Mouse (Mus musculus) forebrain, embryonic 16.5 days (tissue): ENCODE data around the gene Smim24. TPM values are rescaled to one million over a fixed set of nuclear protein-coding genes. Genes with fewer than 3 reads are reported as not detected.

Source experiments
- ATAC-seq: fragments of 200-750 bp; cut with Nextera tagmentation; 2 replicates; pipeline ENCODE4 v1.8.0; 2017; ENCODE audit warnings: mild to moderate bottlenecking, moderate library complexity
- H3K27ac ChIP-seq: fragments of 300-500 bp; sonication (generic); 2 replicates; pipeline ENCODE4 v1.5.1; 2014; ENCODE audit warnings: low read length, control low read depth
- H3K27me3 ChIP-seq: fragments of 300-500 bp; sonication (generic); replicated peaks from 2 replicates; pipeline ENCODE4 v1.6.1; 2014; ENCODE audit warnings: low read length; ENCODE audit not compliant: control insufficient read depth, insufficient read depth
- H3K36me3 ChIP-seq: fragments of 300-500 bp; sonication (generic); 2 replicates; pipeline ENCODE4 v1.6.1; 2014; ENCODE audit not compliant: control insufficient read depth, insufficient read depth
- H3K4me1 ChIP-seq: fragments of 300-500 bp; sonication (generic); replicated peaks from 2 replicates; pipeline ENCODE4 v1.6.1; 2014; ENCODE audit warnings: low read length; ENCODE audit not compliant: control insufficient read depth, insufficient read depth
- H3K4me2 ChIP-seq: fragments of 300-500 bp; sonication (generic); 2 replicates; pipeline ENCODE4 v1.6.1; 2014; ENCODE audit warnings: mild to moderate bottlenecking, low read length, control low read depth
- H3K4me3 ChIP-seq: fragments of 300-500 bp; sonication (generic); replicated peaks from 2 replicates; pipeline ENCODE4 v1.5.1; 2014; ENCODE audit warnings: mild to moderate bottlenecking, low read length, control low read depth
- H3K9ac ChIP-seq: fragments of 300-500 bp; sonication (generic); replicated peaks from 2 replicates; pipeline ENCODE4 v1.6.1; 2014; ENCODE audit warnings: low read depth, low read length, control low read depth
- H3K9me3 ChIP-seq: fragments of 300-500 bp; sonication (generic); 2 replicates; pipeline ENCODE4 v1.6.1; 2016; ENCODE audit warnings: low read length; ENCODE audit not compliant: control insufficient read depth
- WGBS: fragments of 180-500 bp; shearing (Covaris S2); extraction: QIAGEN DNeasy Blood & Tissue Kit; methylation state at CpG from one replicate; pipeline ENCODE4 v1.1.7; 2014; 5-methylcytosine and 5-hydroxymethylcytosine counted together
- polyA plus RNA-seq: library from polyadenylated mRNA; unstranded; fragments of >200 nt; fragmentation: Nextera tagmentation; extraction: Ambion mirVana; gene quantifications from 2 replicates; pipeline ENCODE4 v1.2.1, GENCODE M21; 2015

Smim24 gene
- polyA plus RNA-seq, 1 experiment from 2014 or later = 1.2 TPM

GRCm38 (mm10) chr10:81416581-81417226 is 23.9 kb downstream of the Smim24 start:
- H3K9me3 ChIP-seq = no peaks in the 10 kb centered on the region
- H3K9ac ChIP-seq = peak overlapping the region; percentile 49
- ATAC-seq = peak; percentile 86
- H3K4me1 ChIP-seq = peaks cover 56% of the 10 kb centered on the region
- H3K4me3 ChIP-seq = peak overlapping the region; percentile 35
- peak overlapping the region; percentile 50 for H3K4me2 ChIP-seq
- peak overlapping the region; percentile 85 for H3K27ac ChIP-seq
- WGBS = under 1% methylated on average over 23 of the region's 26 CpGs
- no peaks in the 10 kb centered on the region for H3K36me3 ChIP-seq
- H3K27me3 ChIP-seq = no peaks in the 10 kb centered on the region

DNA sequence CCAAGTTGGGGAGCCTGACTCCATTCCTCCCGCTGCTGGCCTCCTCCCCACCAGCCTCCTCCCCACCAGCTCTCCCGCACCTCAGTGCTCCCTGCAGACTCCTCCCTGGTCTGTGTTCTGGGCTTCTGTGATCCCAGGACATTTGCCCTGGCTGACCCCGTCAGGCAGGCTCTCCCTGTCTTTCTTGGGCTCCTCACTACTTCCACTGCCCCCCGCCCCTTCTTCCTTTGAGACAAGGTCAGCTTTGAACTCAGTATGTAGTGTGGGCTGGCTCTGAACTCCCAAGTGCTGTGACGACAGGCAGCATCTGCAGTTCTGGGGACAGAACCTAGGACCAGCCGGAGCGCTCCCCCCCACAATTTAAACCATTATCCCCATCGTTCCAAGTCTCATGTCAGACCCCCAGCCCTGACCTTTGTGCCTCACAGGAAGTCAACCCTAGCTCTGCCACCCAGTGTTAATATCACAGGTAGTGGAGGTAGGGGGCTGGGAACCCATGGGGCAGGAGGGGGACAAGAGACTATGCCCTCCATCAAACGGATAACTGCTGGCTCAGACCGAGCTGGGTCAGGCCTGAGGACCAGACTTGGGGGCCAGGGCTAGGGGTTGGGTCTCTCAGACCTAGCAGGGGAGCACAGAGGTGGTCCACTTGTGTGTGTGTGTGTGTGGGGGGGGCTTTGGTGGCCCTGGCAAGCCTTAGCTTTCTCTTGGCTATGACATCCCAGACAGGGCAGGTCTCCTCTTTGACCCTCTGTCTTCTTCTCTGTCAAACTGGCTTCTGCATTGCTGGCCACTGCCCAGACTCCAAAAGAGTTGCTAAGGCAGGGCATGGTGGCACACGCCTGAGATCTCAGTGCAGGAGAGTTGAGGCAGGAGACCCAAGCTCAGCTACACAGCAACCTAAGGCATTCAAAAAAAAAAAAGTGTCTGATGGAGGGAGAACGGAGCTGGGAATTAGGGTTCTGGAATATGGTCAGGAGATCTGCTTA is 24.7 kb downstream of the Smim24 start:
- H3K9me3 ChIP-seq = no peaks in the 10 kb centered on the region
- H3K9ac ChIP-seq = peak overlapping the region; percentile 49
- no peaks in the 10 kb centered on the region for H3K36me3 ChIP-seq
- peak overlapping the region; percentile 50 for H3K4me2 ChIP-seq
- peak; percentile 6; the same call in 1 of the 2 replicates for ATAC-seq
- peak overlapping the region; percentile 35 for H3K4me3 ChIP-seq
- peak overlapping the region; percentile 85 for H3K27ac ChIP-seq
- H3K4me1 ChIP-seq = peaks cover 48% of the 10 kb centered on the region
- 44% methylated on average over 12 of the region's 12 CpGs for WGBS
- no peaks in the 10 kb centered on the region for H3K27me3 ChIP-seq

DNA sequence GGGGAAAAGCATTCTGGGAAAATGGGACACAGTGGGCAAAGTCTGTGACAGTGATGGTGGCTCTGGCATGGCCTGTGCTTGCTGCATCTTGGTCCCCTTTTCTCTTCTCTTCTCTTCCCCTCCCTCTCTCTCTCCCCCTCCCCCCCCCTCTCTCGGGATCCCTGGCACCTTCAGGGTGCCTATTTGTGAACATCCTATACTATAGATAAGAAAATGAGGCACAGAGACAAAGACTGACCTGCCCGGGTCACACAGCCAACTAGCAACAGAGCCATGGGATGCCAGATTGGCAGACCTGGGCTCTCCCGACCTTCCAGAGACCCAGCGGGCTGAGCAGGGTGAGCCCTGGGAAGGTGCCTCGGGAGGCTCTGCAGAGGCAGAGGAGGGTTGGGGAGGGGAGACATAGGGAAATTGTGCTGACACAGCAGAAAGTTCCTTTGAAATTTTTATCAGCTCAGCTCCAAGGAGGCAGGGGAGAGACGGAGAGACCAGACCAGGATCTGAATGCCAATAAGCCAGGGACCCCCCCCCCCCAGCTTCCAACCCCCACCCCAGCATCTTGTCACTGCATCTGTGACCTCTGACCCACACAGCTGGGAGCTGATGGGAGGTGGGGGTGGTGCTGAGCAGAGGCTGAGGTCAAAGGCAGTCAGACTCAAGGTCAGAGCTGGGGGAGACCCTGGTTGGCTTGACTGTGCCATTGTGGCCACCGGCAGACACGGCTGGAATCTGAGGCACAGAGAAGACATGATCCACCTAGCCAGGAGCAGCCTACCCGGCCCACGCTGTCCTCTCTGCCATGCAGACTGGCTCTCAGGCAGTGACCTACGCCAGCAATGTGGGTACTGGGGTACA is 25.6 kb downstream of the Smim24 start:
- no peaks in the 10 kb centered on the region for H3K27me3 ChIP-seq
- H3K27ac ChIP-seq = peak overlapping the region; percentile 85
- H3K4me1 ChIP-seq = peaks cover 45% of the 10 kb centered on the region
- ATAC-seq = no peak
- WGBS = 48% methylated on average over 11 of the region's 11 CpGs
- no peak overlapping the region for H3K4me3 ChIP-seq
- no peak overlapping the region for H3K4me2 ChIP-seq
- H3K9ac ChIP-seq = no peak overlapping the region
- H3K9me3 ChIP-seq = no peaks in the 10 kb centered on the region
- no peaks in the 10 kb centered on the region for H3K36me3 ChIP-seq

- peaks cover 38% of the 10 kb centered on the region for H3K4me1 ChIP-seq
- peak overlapping the region; percentile 16 for H3K27ac ChIP-seq
- no peaks in the 10 kb centered on the region for H3K27me3 ChIP-seq
- no peak overlapping the region for H3K4me3 ChIP-seq
- H3K9ac ChIP-seq = no peak overlapping the region
- no peaks in the 10 kb centered on the region for H3K9me3 ChIP-seq
- WGBS = 90% methylated on average over 10 of the region's 10 CpGs
- no peak overlapping the region for H3K4me2 ChIP-seq
- no peak for ATAC-seq
- H3K36me3 ChIP-seq = no peaks in the 10 kb centered on the region
Measured at GRCm38 (mm10) chr10:81419111-81419928, 26.5 kb downstream of the Smim24 start.

- H3K27ac ChIP-seq = no peak overlapping the region
- H3K4me3 ChIP-seq = no peak overlapping the region
- H3K36me3 ChIP-seq = no peaks in the 10 kb centered on the region
- no peaks in the 10 kb centered on the region for H3K9me3 ChIP-seq
- peaks cover 41% of the 10 kb centered on the region for H3K4me1 ChIP-seq
- no peak overlapping the region for H3K4me2 ChIP-seq
- H3K9ac ChIP-seq = no peak overlapping the region
- 89% methylated on average over 40 of the region's 40 CpGs for WGBS
- no peaks in the 10 kb centered on the region for H3K27me3 ChIP-seq
- ATAC-seq = no peak
Measured at GRCm38 (mm10) chr10:81420191-81420767, 27.4 kb downstream of the Smim24 start.

DNA sequence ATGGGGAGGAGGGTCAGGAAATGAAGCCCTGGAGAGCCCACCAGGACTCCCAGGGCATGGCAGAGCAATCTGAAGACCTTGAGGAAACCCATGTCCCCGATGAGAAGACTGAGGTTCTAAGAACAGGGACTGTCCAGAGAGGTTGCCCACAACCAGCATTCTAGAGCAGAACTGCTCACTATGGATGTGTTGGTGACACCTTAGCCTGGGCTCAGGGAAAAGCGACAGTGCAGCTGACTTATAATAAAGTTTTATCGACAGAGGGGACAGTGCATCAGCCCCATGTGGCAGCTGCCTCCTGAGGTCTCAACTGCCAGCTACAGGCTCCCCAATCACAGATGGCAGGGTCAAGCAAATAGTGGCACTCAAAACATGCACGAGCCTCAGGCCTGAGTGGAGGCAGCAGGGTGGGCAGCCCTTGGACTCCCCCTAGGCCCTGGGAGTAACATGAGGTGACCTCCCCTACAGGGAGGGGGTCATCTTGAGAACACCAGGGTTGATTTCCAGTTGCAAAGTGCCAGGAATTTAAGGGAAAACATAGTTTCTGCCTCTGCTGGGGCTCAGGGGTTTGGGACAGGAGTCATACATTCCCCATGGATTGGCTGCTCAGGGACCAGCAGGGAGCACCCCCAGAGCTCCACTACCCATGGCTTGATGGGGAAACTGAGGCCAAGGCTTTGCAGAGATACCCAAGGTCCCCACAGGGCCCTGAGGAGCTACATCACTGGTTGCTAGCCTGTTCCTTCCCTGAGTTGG is 28.4 kb downstream of the Smim24 start:
- peaks cover 48% of the 10 kb centered on the region for H3K4me1 ChIP-seq
- ATAC-seq = no peak
- no peak overlapping the region for H3K27ac ChIP-seq
- 76% methylated on average over 4 of the region's 4 CpGs for WGBS
- H3K27me3 ChIP-seq = no peaks in the 10 kb centered on the region
- H3K9me3 ChIP-seq = no peaks in the 10 kb centered on the region
- H3K4me3 ChIP-seq = no peak overlapping the region
- no peak overlapping the region for H3K9ac ChIP-seq
- H3K4me2 ChIP-seq = no peak overlapping the region
- no peaks in the 10 kb centered on the region for H3K36me3 ChIP-seq

DNA sequence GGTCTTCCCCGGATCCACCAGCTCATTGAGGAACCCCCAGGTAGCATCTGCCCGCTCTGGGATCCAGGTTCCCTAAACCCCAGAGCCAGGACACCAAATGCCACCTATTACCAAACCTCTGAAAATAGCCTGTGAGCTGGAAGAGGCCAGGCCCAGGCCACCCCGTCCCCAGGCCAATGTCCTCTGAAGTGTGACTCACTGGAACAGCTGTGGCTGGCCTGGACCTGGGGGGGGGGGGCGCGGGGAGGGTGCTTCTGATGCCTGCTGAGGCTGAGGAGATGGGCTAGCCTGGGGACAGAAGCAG is 28.9 kb downstream of the Smim24 start:
- no peak overlapping the region for H3K4me2 ChIP-seq
- H3K4me3 ChIP-seq = no peak overlapping the region
- H3K27me3 ChIP-seq = no peaks in the 10 kb centered on the region
- WGBS = 88% methylated on average over 5 of the region's 5 CpGs
- H3K36me3 ChIP-seq = no peaks in the 10 kb centered on the region
- ATAC-seq = no peak
- H3K27ac ChIP-seq = no peak overlapping the region
- no peaks in the 10 kb centered on the region for H3K9me3 ChIP-seq
- peaks cover 48% of the 10 kb centered on the region for H3K4me1 ChIP-seq
- no peak overlapping the region for H3K9ac ChIP-seq

DNA sequence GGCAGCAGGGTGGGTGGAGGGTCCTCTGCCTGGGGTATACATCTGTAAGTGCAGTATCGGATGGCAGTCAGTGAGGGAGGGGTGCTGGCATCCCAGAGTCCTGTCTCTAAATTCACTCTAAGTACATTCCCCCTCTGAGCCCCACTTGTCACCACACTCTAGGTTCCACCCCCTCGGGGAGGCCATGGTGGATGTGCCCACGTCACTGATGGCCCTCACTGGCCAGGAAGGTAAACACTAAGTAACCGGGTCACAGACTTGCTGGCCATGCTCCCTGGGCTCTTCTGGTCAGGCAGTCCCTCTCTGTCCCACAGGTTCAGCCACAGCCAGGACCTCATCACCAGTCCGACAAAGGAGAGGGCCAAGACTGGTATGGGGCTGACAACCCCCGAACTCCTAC is 29.3 kb downstream of the Smim24 start:
- Histone ChIP-seq H3K9me3 (no peaks in the 10 kb centered on the region), H3K4me2 (no peak overlapping the region), H3K27ac (no peak overlapping the region), H3K9ac (no peak overlapping the region), H3K27me3 (no peaks in the 10 kb centered on the region), H3K36me3 (no peaks in the 10 kb centered on the region), H3K4me1 (peaks cover 48% of the 10 kb centered on the region), H3K4me3 (no peak overlapping the region)
- no peak for ATAC-seq
- 75% methylated on average over 6 of the region's 6 CpGs for WGBS
